10 mouse cellular contexts compared by ENCODE assay signal in the genomic region with DNA sequence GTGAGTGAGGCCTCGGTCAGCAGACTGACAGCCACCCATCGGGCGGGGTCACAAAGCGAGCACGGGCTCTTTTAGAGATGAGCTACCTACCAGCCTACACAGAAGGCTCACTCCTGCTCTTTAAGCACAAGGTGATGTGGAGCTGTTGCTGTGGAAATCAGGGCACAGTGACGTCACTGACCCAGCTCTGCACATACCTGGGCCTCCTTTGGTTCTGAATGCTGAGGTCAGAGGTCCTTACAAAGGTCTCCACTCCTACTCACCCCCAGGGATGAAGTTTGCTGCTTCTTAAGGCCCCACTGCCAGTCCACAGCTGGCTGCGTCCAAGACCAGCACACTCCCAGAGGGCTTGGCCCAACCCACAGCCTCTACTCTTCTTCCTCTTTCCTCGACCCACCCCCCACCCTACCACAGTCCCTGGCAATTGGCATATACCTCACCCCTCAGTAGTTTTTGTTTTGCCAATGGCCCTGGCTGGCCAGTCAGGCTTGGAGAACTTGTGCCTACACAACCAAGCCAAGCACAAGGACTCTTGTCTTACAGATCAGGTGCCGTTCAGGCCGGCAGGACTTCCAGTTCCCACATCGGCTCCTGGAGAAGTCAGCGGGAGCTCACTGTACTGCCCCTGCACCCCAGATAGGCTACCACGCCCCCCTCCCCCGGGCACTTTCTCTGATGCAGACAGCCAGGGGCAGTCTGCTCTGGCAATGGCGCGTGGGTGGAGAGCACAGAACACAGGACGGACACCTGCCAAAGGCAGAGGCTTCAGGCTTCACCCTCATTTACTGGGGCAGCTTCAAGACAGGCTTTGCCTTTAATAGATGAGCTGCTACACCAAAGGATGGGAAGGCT. TPM values are rescaled to one million over a fixed set of nuclear protein-coding genes. Genes with fewer than 3 reads are reported as not detected.
DNase-seq lines count a peak whose midpoint lies in the region; ATAC-seq lines count a peak whose summit lies in the region.
"Had no signal": no experiment of that assay in that cellular context is flagged by ENCODE, and none has a peak within 500 bp of the region (broad histone marks: within the 10 kb centered on the region; RNA-seq: fewer than 3 reads in every experiment).

No protein-coding gene starts in this region.

- no peak overlapping the region for H3K9ac ChIP-seq in heart, embryonic 15.5 days
- H3K9ac ChIP-seq in heart, embryonic 11.5 days (ENCODE audit: low read depth, low read length) = no peak overlapping the region
- H3K9ac ChIP-seq: liver, embryonic 13.5 days had no signal

- H3K4me2 ChIP-seq in heart, embryonic 15.5 days = no peak overlapping the region
- no peak overlapping the region; the same call in 1 of the 2 replicates for H3K4me2 ChIP-seq in heart, embryonic 11.5 days
- H3K4me2 ChIP-seq: liver, embryonic 13.5 days had no signal

- peak overlapping the region; percentile 57; the same call in 1 of the 2 replicates for H3K27ac ChIP-seq in heart, embryonic 15.5 days
- no peak overlapping the region; the same call in 1 of the 2 replicates for H3K27ac ChIP-seq in heart, embryonic 11.5 days (ENCODE audit: low read depth, low read length)
- H3K27ac ChIP-seq: liver, embryonic 13.5 days had no signal

- no peak for DNase-seq in heart, adult 9 months (ENCODE audit: low spot score in 2 of 2)
- DNase-seq in ovary, postnatal 36 days (ENCODE audit: low spot score) = peak; percentile 48
- no peak for DNase-seq in ovary, adult 18-20 months (ENCODE audit: low spot score)
- DNase-seq in spleen, postnatal 36 days (ENCODE audit: low spot score in 2 of 2) = peak; percentile 74 to 76
- DNase-seq in kidney, adult 18-20 months = no peak
- DNase-seq: liver, embryonic 13.5 days had no signal

- no peaks in the 10 kb centered on the region for H3K36me3 ChIP-seq in heart, embryonic 15.5 days
- H3K36me3 ChIP-seq in heart, embryonic 11.5 days (ENCODE audit: control insufficient read depth, insufficient read depth, low read length) = no peaks in the 10 kb centered on the region
- H3K36me3 ChIP-seq: liver, embryonic 13.5 days had no signal

- WGBS in heart, embryonic 15.5 days = 62% methylated on average over 17 of the region's 17 CpGs
- 52% methylated on average over 17 of the region's 17 CpGs for WGBS in heart, embryonic 11.5 days (ENCODE audit: insufficient replicate concordance)

- ATAC-seq in heart, embryonic 15.5 days (replicated peaks; ENCODE audit: insufficient number of reproducible peaks, insufficient read depth, low FRiP score, low read depth) = 0 out of 2 replicates have a peak, but pooled peaks have one; percentile 8
- peak; percentile 79 for ATAC-seq in granulocyte monocyte progenitor cell, adult 5-6 weeks (replicated peaks; ENCODE audit: poor library complexity, severe bottlenecking)
- no peak for ATAC-seq in heart, embryonic 11.5 days (replicated peaks; ENCODE audit: insufficient number of reproducible peaks, low FRiP score, low TSS enrichment)

- H3K27me3 ChIP-seq in heart, embryonic 15.5 days = no peaks in the 10 kb centered on the region
- H3K27me3 ChIP-seq in heart, embryonic 11.5 days (ENCODE audit: control insufficient read depth, insufficient read depth, low read length) = no peaks in the 10 kb centered on the region
- H3K27me3 ChIP-seq: Patski had no signal

- H3K4me1 ChIP-seq in heart, embryonic 15.5 days (replicated peaks) = peaks cover 37% of the 10 kb centered on the region
- peaks cover 22% of the 10 kb centered on the region for H3K4me1 ChIP-seq in heart, embryonic 11.5 days (ENCODE audit: control insufficient read depth, insufficient read depth, low read length)

- no peak overlapping the region for H3K4me3 ChIP-seq in heart, embryonic 15.5 days
- H3K4me3 ChIP-seq in heart, embryonic 11.5 days (ENCODE audit: low read depth, low read length) = no peak overlapping the region
- H3K4me3 ChIP-seq: liver, embryonic 13.5 days had no signal

- H3K9me3 ChIP-seq in heart, embryonic 15.5 days (replicated peaks) = no peaks in the 10 kb centered on the region
- no peaks in the 10 kb centered on the region for H3K9me3 ChIP-seq in heart, embryonic 11.5 days (replicated peaks; ENCODE audit: control insufficient read depth, low read length)
- H3K9me3 ChIP-seq: liver, embryonic 13.5 days had no signal

RNA-seq across cellular contexts. Expression of a gene that starts 14.1 kb away (rescaled TPM):
- polyA plus RNA-seq in heart, embryonic 15.5 days (2015; fragmentation: Nextera tagmentation; extraction: Ambion mirVana) = 20.3 and 28.9 TPM in 2 replicates
- total RNA-seq in granulocyte monocyte progenitor cell, adult 5-6 weeks (2014; fragmentation: Nextera tagmentation) = 42.0 and 47.9 TPM in 2 replicates
- total RNA-seq in granulocyte monocyte progenitor cell, adult 5-6 weeks (2017) = 8.7 and 9.2 TPM in 2 replicates
- polyA plus RNA-seq in heart, embryonic 11.5 days (2014; fragmentation: Nextera tagmentation; extraction: Ambion mirVana) = 26.7 and 28.8 TPM in 2 replicates

RNA-seq across cellular contexts. Expression of a gene that starts 39.2 kb away (rescaled TPM):
- polyA plus RNA-seq in heart, embryonic 15.5 days (2015; fragmentation: Nextera tagmentation; extraction: Ambion mirVana) = 8.2 and 10.0 TPM in 2 replicates
- total RNA-seq in granulocyte monocyte progenitor cell, adult 5-6 weeks (2014; fragmentation: Nextera tagmentation) = 13.4 and 26.7 TPM in 2 replicates
- total RNA-seq in granulocyte monocyte progenitor cell, adult 5-6 weeks (2017) = 5.3 and 10.0 TPM in 2 replicates
- 8.1 and 10.7 TPM in 2 replicates for polyA plus RNA-seq in heart, embryonic 11.5 days (2014; fragmentation: Nextera tagmentation; extraction: Ambion mirVana)

RNA-seq across cellular contexts. Expression of a gene that starts 41.8 kb away (rescaled TPM):
- 12.2 and 16.9 TPM in 2 replicates for polyA plus RNA-seq in heart, embryonic 15.5 days (2015; fragmentation: Nextera tagmentation; extraction: Ambion mirVana)
- total RNA-seq in granulocyte monocyte progenitor cell, adult 5-6 weeks (2014; fragmentation: Nextera tagmentation) = 10.2 and 14.3 TPM in 2 replicates
- 7.3 and 8.2 TPM in 2 replicates for total RNA-seq in granulocyte monocyte progenitor cell, adult 5-6 weeks (2017)
- polyA plus RNA-seq in heart, embryonic 11.5 days (2014; fragmentation: Nextera tagmentation; extraction: Ambion mirVana) = 9.0 and 9.8 TPM in 2 replicates

RNA-seq across cellular contexts. Expression of a gene that starts 55.8 kb away (rescaled TPM):
- 5.0 and 7.9 TPM in 2 replicates for polyA plus RNA-seq in heart, embryonic 15.5 days (2015; fragmentation: Nextera tagmentation; extraction: Ambion mirVana)
- 8.2 and 9.9 TPM in 2 replicates for total RNA-seq in granulocyte monocyte progenitor cell, adult 5-6 weeks (2014; fragmentation: Nextera tagmentation)
- 1.9 and 14.6 TPM in 2 replicates for total RNA-seq in granulocyte monocyte progenitor cell, adult 5-6 weeks (2017)
- 2.8 and 3.3 TPM in 2 replicates for polyA plus RNA-seq in heart, embryonic 11.5 days (2014; fragmentation: Nextera tagmentation; extraction: Ambion mirVana)

Comparison
In these comparisons a context has a peak if more than half of its experiments do, and no peak if none do; other contexts are left out.
1. DNase-seq: peak in ovary, postnatal 36 days (single experiment) and spleen, postnatal 36 days (2 of 2); none in heart, adult 9 months (0 of 2), ovary, adult 18-20 months (single experiment) and kidney, adult 18-20 months (single experiment).